Mouse (Mus musculus): ENCODE data around the gene Ap2a2. TPM values are rescaled to one million over a fixed set of nuclear protein-coding genes. Genes with fewer than 3 reads are reported as not detected.

The Ap2a2 gene
- not detected in 2 replicates for polyA plus RNA-seq (2012; ENCODE audit: insufficient read depth, insufficient read length, low replicate concordance, missing spikeins)

- Histone ChIP-seq H3K27ac (ENCODE audit: insufficient read depth, low read depth, low read length) (peak within 1 kb of the TSS; percentile 68), H3K4me3 (ENCODE audit: insufficient read depth, low read depth, low read length) (peak within 1 kb of the TSS; percentile 88), H3K4me1 (ENCODE audit: control insufficient read depth, insufficient read depth, low read length) (peaks cover 12% of the 10 kb centered on the region)
- WGBS = under 1% methylated on average over 72 of the region's 72 CpGs
- TF ChIP-seq CTCF (IDR thresholded peaks at IDR 0.05; ENCODE audit: insufficient read depth, low read depth, low read length) (no peak), POLR2A (IDR thresholded peaks at IDR 0.05; ENCODE audit: insufficient read depth, low read depth, low read length) (peak; percentile 99)
Observed at GRCm38 (mm10) chr7:141561682-141562391, at the start of gene Ap2a2. Gene Ap2a2, plus strand, starts transcription at chr7:141562173.

GRCm38 (mm10) chr7:141517638-141518037, 44.3 kb upstream of the Ap2a2 start:
- Histone ChIP-seq H3K4me3 (ENCODE audit: insufficient read depth, low read depth, low read length) (no peak overlapping the region), H3K27ac (ENCODE audit: insufficient read depth, low read depth, low read length) (no peak overlapping the region), H3K4me1 (ENCODE audit: control insufficient read depth, insufficient read depth, low read length) (no peaks in the 10 kb centered on the region; the same call in 1 of the 2 replicates)
- WGBS = 95% methylated on average over 4 of the region's 4 CpGs
- no peak for TF ChIP-seq CTCF (IDR thresholded peaks at IDR 0.05; ENCODE audit: insufficient read depth, low read depth, low read length)
- no peak for TF ChIP-seq POLR2A (IDR thresholded peaks at IDR 0.05; ENCODE audit: insufficient read depth, low read depth, low read length)

- no peak overlapping the region for H3K4me3 ChIP-seq (ENCODE audit: insufficient read depth, low read depth, low read length)
- no peaks in the 10 kb centered on the region; the same call in 1 of the 2 replicates for H3K4me1 ChIP-seq (ENCODE audit: control insufficient read depth, insufficient read depth, low read length)
- no peak overlapping the region for H3K27ac ChIP-seq (ENCODE audit: insufficient read depth, low read depth, low read length)
- TF ChIP-seq POLR2A (IDR thresholded peaks at IDR 0.05; ENCODE audit: insufficient read depth, low read depth, low read length) (no peak), CTCF (IDR thresholded peaks at IDR 0.05; ENCODE audit: insufficient read depth, low read depth, low read length) (no peak)
- 80% methylated on average over 5 of the region's 5 CpGs for WGBS
Observed at GRCm38 (mm10) chr7:141518296-141518695, 43.7 kb upstream of the Ap2a2 start.

- Histone ChIP-seq H3K4me3 (ENCODE audit: insufficient read depth, low read depth, low read length) (no peak overlapping the region), H3K27ac (ENCODE audit: insufficient read depth, low read depth, low read length) (no peak overlapping the region), H3K4me1 (ENCODE audit: control insufficient read depth, insufficient read depth, low read length) (no peaks in the 10 kb centered on the region; the same call in 1 of the 2 replicates)
- TF ChIP-seq POLR2A (IDR thresholded peaks at IDR 0.05; ENCODE audit: insufficient read depth, low read depth, low read length) (no peak), CTCF (IDR thresholded peaks at IDR 0.05; ENCODE audit: insufficient read depth, low read depth, low read length) (no peak)
- WGBS = 87% methylated on average over 3 of the region's 3 CpGs
Observed at GRCm38 (mm10) chr7:141518926-141519325, 43.0 kb upstream of the Ap2a2 start.

- Histone ChIP-seq H3K4me1 (ENCODE audit: control insufficient read depth, insufficient read depth, low read length) (no peaks in the 10 kb centered on the region; the same call in 1 of the 2 replicates), H3K4me3 (ENCODE audit: insufficient read depth, low read depth, low read length) (no peak overlapping the region), H3K27ac (ENCODE audit: insufficient read depth, low read depth, low read length) (no peak overlapping the region)
- WGBS = 75% methylated on average over 1 of the region's 1 CpGs
- TF ChIP-seq CTCF (IDR thresholded peaks at IDR 0.05; ENCODE audit: insufficient read depth, low read depth, low read length) (no peak), POLR2A (IDR thresholded peaks at IDR 0.05; ENCODE audit: insufficient read depth, low read depth, low read length) (no peak)
Observed at GRCm38 (mm10) chr7:141519795-141520194, 42.2 kb upstream of the Ap2a2 start.

GRCm38 (mm10) chr7:141523007-141523406, 39.0 kb upstream of the Ap2a2 start:
- H3K27ac ChIP-seq (ENCODE audit: insufficient read depth, low read depth, low read length) = no peak overlapping the region
- TF ChIP-seq CTCF (IDR thresholded peaks at IDR 0.05; ENCODE audit: insufficient read depth, low read depth, low read length) (no peak), POLR2A (IDR thresholded peaks at IDR 0.05; ENCODE audit: insufficient read depth, low read depth, low read length) (no peak)
- peaks cover 13% of the 10 kb centered on the region for H3K4me1 ChIP-seq (ENCODE audit: control insufficient read depth, insufficient read depth, low read length)
- no peak overlapping the region for H3K4me3 ChIP-seq (ENCODE audit: insufficient read depth, low read depth, low read length)
- 73% methylated on average over 4 of the region's 4 CpGs for WGBS

GRCm38 (mm10) chr7:141524271-141524670, 37.7 kb upstream of the Ap2a2 start:
- Histone ChIP-seq H3K4me1 (ENCODE audit: control insufficient read depth, insufficient read depth, low read length) (peaks cover 13% of the 10 kb centered on the region), H3K27ac (ENCODE audit: insufficient read depth, low read depth, low read length) (peak overlapping the region; percentile 60), H3K4me3 (ENCODE audit: insufficient read depth, low read depth, low read length) (no peak overlapping the region)
- no peak for TF ChIP-seq POLR2A (IDR thresholded peaks at IDR 0.05; ENCODE audit: insufficient read depth, low read depth, low read length)
- no peak for TF ChIP-seq CTCF (IDR thresholded peaks at IDR 0.05; ENCODE audit: insufficient read depth, low read depth, low read length)
- WGBS = 61% methylated on average over 4 of the region's 4 CpGs

- 22% methylated on average over 6 of the region's 6 CpGs for WGBS
- TF ChIP-seq POLR2A (IDR thresholded peaks at IDR 0.05; ENCODE audit: insufficient read depth, low read depth, low read length) = no peak
- TF ChIP-seq CTCF (IDR thresholded peaks at IDR 0.05; ENCODE audit: insufficient read depth, low read depth, low read length) = no peak
- Histone ChIP-seq H3K4me3 (ENCODE audit: insufficient read depth, low read depth, low read length) (no peak overlapping the region), H3K4me1 (ENCODE audit: control insufficient read depth, insufficient read depth, low read length) (peaks cover 13% of the 10 kb centered on the region), H3K27ac (ENCODE audit: insufficient read depth, low read depth, low read length) (peak overlapping the region; percentile 64)
Observed at GRCm38 (mm10) chr7:141524760-141525579, 37.0 kb upstream of the Ap2a2 start.

GRCm38 (mm10) chr7:141525580-141525925, 36.4 kb upstream of the Ap2a2 start:
- TF ChIP-seq CTCF (IDR thresholded peaks at IDR 0.05; ENCODE audit: insufficient read depth, low read depth, low read length) = no peak
- no peak for TF ChIP-seq POLR2A (IDR thresholded peaks at IDR 0.05; ENCODE audit: insufficient read depth, low read depth, low read length)
- Histone ChIP-seq H3K27ac (ENCODE audit: insufficient read depth, low read depth, low read length) (peak overlapping the region; percentile 64), H3K4me1 (ENCODE audit: control insufficient read depth, insufficient read depth, low read length) (peaks cover 13% of the 10 kb centered on the region), H3K4me3 (ENCODE audit: insufficient read depth, low read depth, low read length) (no peak overlapping the region)
- 33% methylated on average over 4 of the region's 4 CpGs for WGBS

Data from olfactory bulb, adult 2 months (tissue).